Mouse (Mus musculus): ENCODE measurements at regions not wholly inside any gene's neighbourhood (a gene's known extent, or its start where the extent isn't known, plus 50 kb on each side); places are given as distances from the start of the nearest gene placed in this dataset.
A peak's percentile ranks its signal among the peaks of the same experiment; 100 is the strongest.

- DNase-seq (ENCODE audit: low spot score): no peak
- intact Hi-C loops (cut with DNase I): no loop called here
Observed at GRCm38 (mm10) chr8:91913971-91914370, 112.1 kb upstream of the Irx3 start.

- intact Hi-C loops (cut with DNase I): no loop called here
- DNase-seq (ENCODE audit: low spot score): no peak
Observed at GRCm38 (mm10) chr8:91913121-91913520, 111.3 kb upstream of the Irx3 start.

- intact Hi-C loops (cut with DNase I): no loop called here
- DNase-seq (ENCODE audit: low spot score): no peak
Observed at GRCm38 (mm10) chr8:91909637-91910383, 107.9 kb upstream of the Irx3 start.

GRCm38 (mm10) chr8:91908731-91909353 is 107.0 kb upstream of the Irx3 start:
- DNase-seq (ENCODE audit: low spot score): no peak
- intact Hi-C loops (cut with DNase I): no loop called here

- no peak for DNase-seq (ENCODE audit: low spot score)
- intact Hi-C loops (cut with DNase I): no loop called here
Observed at GRCm38 (mm10) chr8:91907178-91907577, 105.3 kb upstream of the Irx3 start.

- intact Hi-C loops (cut with DNase I): no loop called here
- DNase-seq (ENCODE audit: low spot score): peak; percentile 26
Observed at GRCm38 (mm10) chr8:91901525-91902281, 99.8 kb upstream of the Irx3 start.

GRCm38 (mm10) chr8:91899747-91900146 is 97.9 kb upstream of the Irx3 start:
- no peak for DNase-seq (ENCODE audit: low spot score)
- intact Hi-C loops (cut with DNase I): no loop called here

GRCm38 (mm10) chr8:91897381-91897780 is 95.5 kb upstream of the Irx3 start:
- DNase-seq (ENCODE audit: low spot score): no peak
- intact Hi-C loops (cut with DNase I): no loop called here

GRCm38 (mm10) chr8:91895987-91896386 is 94.1 kb upstream of the Irx3 start:
- DNase-seq (ENCODE audit: low spot score): no peak
- intact Hi-C loops (cut with DNase I): no loop called here

- DNase-seq (ENCODE audit: low spot score): no peak
- intact Hi-C loops (cut with DNase I): no loop called here
Observed at GRCm38 (mm10) chr8:91884862-91885261, 83.0 kb upstream of the Irx3 start.

GRCm38 (mm10) chr8:91884325-91884724 is 82.5 kb upstream of the Irx3 start:
- intact Hi-C loops (cut with DNase I): no loop called here
- no peak for DNase-seq (ENCODE audit: low spot score)

- no peak for DNase-seq (ENCODE audit: low spot score)
- intact Hi-C loops (cut with DNase I): no loop called here
Observed at GRCm38 (mm10) chr8:91883012-91883411, 81.1 kb upstream of the Irx3 start.

GRCm38 (mm10) chr8:91878886-91879285 is 77.0 kb upstream of the Irx3 start:
- no peak for DNase-seq (ENCODE audit: low spot score)
- intact Hi-C loops (cut with DNase I): no loop called here

GRCm38 (mm10) chr8:91876161-91876560 is 74.3 kb upstream of the Irx3 start:
- intact Hi-C loops (cut with DNase I): no loop called here
- no peak for DNase-seq (ENCODE audit: low spot score)

GRCm38 (mm10) chr8:91873232-91873631 is 71.4 kb upstream of the Irx3 start:
- no peak for DNase-seq (ENCODE audit: low spot score)
- intact Hi-C loops (cut with DNase I): no loop called here

GRCm38 (mm10) chr8:91872278-91873115 is 70.6 kb upstream of the Irx3 start:
- DNase-seq (ENCODE audit: low spot score): no peak
- intact Hi-C loops (cut with DNase I): no loop called here

GRCm38 (mm10) chr8:91867069-91867468 is 65.2 kb upstream of the Irx3 start:
- intact Hi-C loops (cut with DNase I): no loop called here
- DNase-seq (ENCODE audit: low spot score): no peak

- intact Hi-C loops (cut with DNase I): no loop called here
- DNase-seq (ENCODE audit: low spot score): no peak
Observed at GRCm38 (mm10) chr8:91866076-91866475, 64.2 kb upstream of the Irx3 start.

GRCm38 (mm10) chr8:91865361-91865760 is 63.5 kb upstream of the Irx3 start:
- intact Hi-C loops (cut with DNase I): no loop called here
- no peak for DNase-seq (ENCODE audit: low spot score)

- intact Hi-C loops (cut with DNase I): no loop called here
- DNase-seq (ENCODE audit: low spot score): no peak
Observed at GRCm38 (mm10) chr8:91863505-91863904, 61.6 kb upstream of the Irx3 start.

All from heart, postnatal 25 days (tissue).